Mouse (Mus musculus) hindbrain, embryonic 15.5 days (tissue): ENCODE data around the gene Msx2. TPM values are rescaled to one million over a fixed set of nuclear protein-coding genes. Genes with fewer than 3 reads are reported as not detected.

ENCODE experiments used
- ATAC-seq: fragments of 200-750 bp; cut with Nextera tagmentation; 2 replicates; pipeline ENCODE4 v1.8.0; 2017; ENCODE audit warnings: low read depth, moderate number of reproducible peaks, moderate TSS enrichment; ENCODE audit not compliant: low FRiP score
- H3K27ac ChIP-seq: fragments of 300-500 bp; sonication (generic); replicated peaks from 2 replicates; pipeline ENCODE4 v1.5.1; 2015; ENCODE audit warnings: mild to moderate bottlenecking, inconsistent platforms
- H3K27me3 ChIP-seq: fragments of 300-500 bp; sonication (generic); 2 replicates; pipeline ENCODE4 v1.6.1; 2015; ENCODE audit warnings: control low read depth, inconsistent platforms
- H3K36me3 ChIP-seq: fragments of 300-500 bp; sonication (generic); 2 replicates; pipeline ENCODE4 v1.6.1; 2015; ENCODE audit warnings: control low read depth, inconsistent platforms
- H3K4me1 ChIP-seq: fragments of 300-500 bp; sonication (generic); replicated peaks from 2 replicates; pipeline ENCODE4 v1.6.1; 2015; ENCODE audit warnings: control low read depth, inconsistent platforms
- H3K4me2 ChIP-seq: fragments of 300-500 bp; sonication (generic); 2 replicates; pipeline ENCODE4 v1.6.1; 2015; ENCODE audit warnings: moderate library complexity, mild to moderate bottlenecking, inconsistent platforms
- H3K4me3 ChIP-seq: fragments of 300-500 bp; sonication (generic); 2 replicates; pipeline ENCODE4 v1.5.1; 2015; ENCODE audit warnings: mild to moderate bottlenecking, inconsistent platforms
- H3K9ac ChIP-seq: fragments of 300-500 bp; sonication (generic); 2 replicates; pipeline ENCODE4 v1.6.1; 2015; ENCODE audit warnings: inconsistent platforms
- H3K9me3 ChIP-seq: fragments of 300-500 bp; sonication (generic); 2 replicates; pipeline ENCODE4 v1.6.1; 2016; ENCODE audit warnings: control low read depth, inconsistent platforms
- WGBS: fragments of 180-500 bp; shearing (Covaris S2); methylation state at CpG from one replicate; pipeline ENCODE4 v1.1.7; 2015; 5-methylcytosine and 5-hydroxymethylcytosine counted together
- polyA plus RNA-seq: library from polyadenylated mRNA; unstranded; fragments of >200 nt; fragmentation: Nextera tagmentation; extraction: Ambion mirVana; gene quantifications from 2 replicates; pipeline ENCODE4 v1.2.1, GENCODE M21; 2015

The Msx2 gene
- polyA plus RNA-seq, 1 experiment from 2014 or later = 3.1 TPM

DNA sequence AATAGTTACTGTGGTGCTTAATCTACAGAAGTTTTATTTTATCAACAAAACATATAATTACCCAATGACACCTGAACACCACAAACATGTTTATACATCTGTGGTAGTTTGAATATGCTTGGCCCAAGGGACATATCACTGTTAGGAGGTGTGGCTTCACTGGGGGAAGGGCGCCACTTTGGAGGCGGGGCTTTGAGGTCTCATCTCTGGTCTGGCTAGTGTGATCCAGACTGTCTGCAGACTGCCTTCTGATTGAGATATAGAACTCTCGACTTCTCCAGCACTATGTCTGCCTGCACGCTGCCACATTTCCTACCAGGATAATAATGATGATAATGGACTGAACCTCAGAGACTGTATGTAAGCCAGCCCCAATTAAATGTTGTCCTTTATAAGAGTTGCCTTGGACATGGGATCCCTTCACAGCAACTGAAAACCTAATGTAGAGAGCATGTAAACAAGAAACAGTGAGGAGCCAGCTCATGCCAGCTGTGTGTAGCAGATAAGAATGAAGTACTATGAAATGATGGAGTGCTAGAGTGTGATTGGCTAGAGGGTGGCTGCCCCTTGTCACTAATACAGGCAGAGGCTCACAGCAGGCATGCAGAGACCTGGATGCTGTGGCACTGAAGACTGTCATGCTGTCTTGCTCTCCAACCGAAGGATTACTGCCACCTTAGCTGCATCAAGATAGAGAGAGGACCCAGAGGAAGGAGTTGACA lies 31.4 kb downstream of the Msx2 start:
- Histone ChIP-seq H3K4me2 (no peak overlapping the region), H3K36me3 (no peaks in the 10 kb centered on the region), H3K9ac (no peak overlapping the region), H3K4me3 (no peak overlapping the region), H3K9me3 (no peaks in the 10 kb centered on the region), H3K27me3 (no peaks in the 10 kb centered on the region), H3K4me1 (peaks cover 10% of the 10 kb centered on the region), H3K27ac (no peak overlapping the region)
- no peak for ATAC-seq
- 71% methylated on average over 5 of the region's 5 CpGs for WGBS

DNA sequence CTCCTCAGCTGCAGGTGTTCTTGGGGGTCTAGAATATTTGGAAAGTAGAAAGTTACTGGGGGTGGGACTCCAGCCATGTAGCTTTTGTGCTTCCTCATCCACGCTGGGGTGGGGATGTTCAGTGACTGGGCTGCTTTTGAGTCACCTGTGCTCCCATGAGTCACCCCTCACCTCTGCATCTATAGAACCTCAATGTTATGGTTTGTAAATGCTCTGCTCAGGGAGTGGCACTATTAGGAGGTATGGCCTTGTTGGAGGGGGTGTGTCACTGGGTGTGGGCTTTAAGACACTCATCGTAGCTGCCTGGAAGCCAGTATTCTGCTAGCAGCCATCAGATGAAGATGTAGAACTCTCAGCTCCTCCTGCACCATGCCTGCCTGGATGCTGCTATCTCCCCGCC lies 32.9 kb downstream of the Msx2 start:
- H3K27me3 ChIP-seq = no peaks in the 10 kb centered on the region
- H3K36me3 ChIP-seq = no peaks in the 10 kb centered on the region
- WGBS = 86% methylated on average over 3 of the region's 3 CpGs
- no peak overlapping the region for H3K4me3 ChIP-seq
- H3K4me1 ChIP-seq = peaks cover 10% of the 10 kb centered on the region
- H3K27ac ChIP-seq = no peak overlapping the region
- H3K9me3 ChIP-seq = no peaks in the 10 kb centered on the region
- no peak for ATAC-seq
- H3K9ac ChIP-seq = no peak overlapping the region
- no peak overlapping the region for H3K4me2 ChIP-seq

DNA sequence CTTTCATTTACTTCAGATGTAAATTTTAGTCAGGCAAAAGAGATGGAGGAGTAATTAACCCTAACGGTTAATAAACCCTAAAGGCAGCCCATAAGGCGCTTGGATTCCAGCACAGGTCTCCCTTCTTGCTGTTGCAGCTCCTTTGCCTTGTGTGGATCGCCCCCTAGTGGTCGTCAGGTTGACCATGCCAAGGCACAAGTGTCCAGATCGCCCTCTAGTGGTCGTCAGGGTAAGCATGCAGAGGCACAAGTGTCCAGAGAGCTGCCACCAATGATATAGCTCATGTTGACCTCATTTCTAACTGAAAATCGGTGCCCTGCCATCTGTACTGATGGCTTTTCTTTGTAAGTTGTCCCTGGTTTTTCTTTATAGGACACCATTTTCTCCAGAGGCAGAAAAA lies 46.4 kb downstream of the Msx2 start:
- Histone ChIP-seq H3K36me3 (no peaks in the 10 kb centered on the region), H3K27ac (no peak overlapping the region), H3K9ac (no peak overlapping the region), H3K4me1 (no peaks in the 10 kb centered on the region), H3K4me2 (no peak overlapping the region), H3K4me3 (no peak overlapping the region), H3K27me3 (no peaks in the 10 kb centered on the region), H3K9me3 (no peaks in the 10 kb centered on the region)
- 23% methylated on average over 7 of the region's 7 CpGs for WGBS
- no peak for ATAC-seq

DNA sequence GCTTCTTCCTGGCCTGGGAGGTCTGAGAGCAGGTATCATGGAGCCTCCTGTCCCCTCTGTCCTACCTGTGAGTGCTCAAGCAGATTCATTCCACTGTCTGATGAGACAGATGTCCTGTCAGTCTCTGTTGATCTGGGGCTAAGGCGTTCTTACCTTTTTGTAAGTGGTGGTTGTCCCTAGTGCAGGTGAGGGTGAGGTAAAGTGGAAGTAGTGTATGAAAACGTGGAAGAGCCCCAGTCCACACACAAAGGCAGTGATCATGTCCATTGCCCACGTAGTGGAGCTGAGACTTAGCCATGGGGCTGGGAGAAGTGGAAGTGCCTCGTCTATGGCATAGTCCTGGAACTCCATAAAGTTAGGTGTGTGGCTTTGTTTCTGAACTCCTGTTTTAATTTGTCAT lies 51.7 kb downstream of the Msx2 start:
- Histone ChIP-seq H3K9me3 (no peaks in the 10 kb centered on the region), H3K9ac (no peak overlapping the region), H3K4me1 (no peaks in the 10 kb centered on the region), H3K27ac (no peak overlapping the region), H3K4me3 (no peak overlapping the region), H3K4me2 (no peak overlapping the region), H3K27me3 (no peaks in the 10 kb centered on the region), H3K36me3 (no peaks in the 10 kb centered on the region)
- no peak for ATAC-seq
- 79% methylated on average over 4 of the region's 4 CpGs for whole genome bisulfite sequencing

DNA sequence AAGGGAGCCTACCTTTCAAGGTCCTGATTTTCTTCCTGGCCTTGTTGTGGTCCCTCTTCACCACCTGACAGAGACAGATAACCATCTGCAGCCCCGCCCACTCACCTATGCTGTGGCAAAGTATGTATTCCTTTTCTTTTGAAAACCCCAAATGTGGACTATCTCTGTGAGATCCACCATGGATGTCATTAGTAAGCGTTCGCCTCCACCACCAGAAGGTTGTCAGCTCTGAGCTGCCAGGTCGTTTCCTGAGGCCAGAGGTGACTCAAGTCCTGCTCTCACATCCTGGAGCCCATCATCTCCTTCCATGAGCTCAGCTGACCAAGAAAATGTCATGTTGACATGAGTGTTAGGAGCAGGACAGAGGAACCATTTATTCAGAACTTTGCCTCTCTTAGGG lies 52.1 kb downstream of the Msx2 start:
- H3K36me3 ChIP-seq = no peaks in the 10 kb centered on the region
- no peaks in the 10 kb centered on the region for H3K27me3 ChIP-seq
- no peak overlapping the region for H3K9ac ChIP-seq
- H3K4me2 ChIP-seq = no peak overlapping the region
- no peaks in the 10 kb centered on the region for H3K9me3 ChIP-seq
- no peak overlapping the region for H3K4me3 ChIP-seq
- no peak overlapping the region for H3K27ac ChIP-seq
- H3K4me1 ChIP-seq = no peaks in the 10 kb centered on the region
- ATAC-seq = no peak
- 79% methylated on average over 4 of the region's 4 CpGs for WGBS

DNA sequence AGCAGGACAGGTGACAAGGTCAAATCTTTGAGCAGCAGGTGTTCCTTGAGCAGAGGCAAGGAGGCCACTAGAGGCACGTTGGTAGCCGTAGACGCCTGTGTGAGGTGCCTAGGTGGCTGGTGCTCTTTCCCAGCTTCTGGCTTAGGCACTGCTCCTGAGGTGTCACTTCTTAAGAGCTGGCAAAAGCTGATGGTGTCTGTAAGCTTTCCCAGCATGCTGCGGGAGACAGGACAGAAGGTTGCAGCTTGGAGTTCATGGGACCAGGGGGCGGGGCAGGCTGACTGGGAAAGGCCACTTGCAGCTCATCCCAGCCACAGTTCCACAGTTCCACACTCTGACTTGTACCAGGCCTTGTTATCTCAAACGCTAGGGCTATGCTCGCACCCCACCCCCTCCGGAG lies 53.2 kb downstream of the Msx2 start:
- no peak overlapping the region for H3K4me2 ChIP-seq
- no peak overlapping the region for H3K4me3 ChIP-seq
- 92% methylated on average over 8 of the region's 8 CpGs for WGBS
- no peak overlapping the region for H3K9ac ChIP-seq
- no peaks in the 10 kb centered on the region for H3K27me3 ChIP-seq
- no peaks in the 10 kb centered on the region for H3K4me1 ChIP-seq
- H3K9me3 ChIP-seq = no peaks in the 10 kb centered on the region
- no peak for ATAC-seq
- H3K36me3 ChIP-seq = no peaks in the 10 kb centered on the region
- H3K27ac ChIP-seq = no peak overlapping the region

DNA sequence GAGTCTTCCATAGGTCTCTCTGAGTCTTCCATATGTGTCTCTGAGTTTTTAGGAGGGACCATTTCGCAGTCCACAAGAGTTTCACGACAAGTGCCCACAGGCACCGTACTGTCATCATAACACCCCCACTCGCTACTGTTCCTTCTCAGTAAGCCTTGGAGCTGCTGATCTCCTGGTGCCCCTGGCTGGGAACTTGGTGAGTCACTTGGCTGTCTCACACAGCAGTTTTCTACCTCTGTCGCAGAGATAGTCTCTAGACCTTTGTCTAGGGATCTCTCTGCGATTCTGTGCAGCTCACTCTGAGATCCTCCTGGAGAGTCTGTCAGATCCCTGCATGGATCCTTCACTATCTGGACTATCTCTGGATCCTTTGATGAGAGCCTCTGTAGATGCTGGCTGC lies 55.2 kb downstream of the Msx2 start:
- Histone ChIP-seq H3K9me3 (no peaks in the 10 kb centered on the region), H3K4me2 (no peak overlapping the region), H3K27ac (no peak overlapping the region), H3K4me1 (no peaks in the 10 kb centered on the region), H3K9ac (no peak overlapping the region), H3K27me3 (no peaks in the 10 kb centered on the region), H3K4me3 (no peak overlapping the region), H3K36me3 (no peaks in the 10 kb centered on the region)
- ATAC-seq = no peak
- 95% methylated on average over 6 of the region's 6 CpGs for WGBS

Other genes starting within 250 kb of the Msx2 start
- 3.3 and 3.8 TPM in 2 replicates for gene Ror2, start 186.9 kb downstream of the Msx2 start, polyA plus RNA-seq
- gene Sptlc1, start 95.7 kb downstream of the Msx2 start, polyA plus RNA-seq = 26.2 and 27.0 TPM in 2 replicates